22 mouse cellular contexts compared by ENCODE assay signal in genomic region chr13:25199916-25200315, GRCm38 (mm10).
DNase-seq lines count a peak whose midpoint lies in the region; ATAC-seq and TF ChIP-seq lines count a peak whose summit lies in the region.
"Had no signal": no experiment of that assay in that cellular context is flagged by ENCODE, and none has a peak within 500 bp of the region (broad histone marks: within the 10 kb centered on the region; RNA-seq: fewer than 3 reads in every experiment).

No protein-coding gene starts in this region.

- whole genome bisulfite sequencing in intestine, embryonic 16.5 days = 31% methylated on average over 3 of the region's 3 CpGs
- WGBS in lung, adult 2 months = 22% methylated on average over 3 of the region's 3 CpGs
- WGBS in neural tube, embryonic 15.5 days = 63% methylated on average over 3 of the region's 3 CpGs

- H3K9me3 ChIP-seq in intestine, embryonic 16.5 days (ENCODE audit: control insufficient read depth, low read length) = no peaks in the 10 kb centered on the region
- no peaks in the 10 kb centered on the region for H3K9me3 ChIP-seq in neural tube, embryonic 15.5 days (replicated peaks)
- H3K9me3 ChIP-seq: embryonic facial prominence, embryonic 13.5 days; embryonic facial prominence, embryonic 15.5 days; forebrain, embryonic 10.5 days; forebrain, embryonic 12.5 days had no signal

- no peak overlapping the region for H3K4me2 ChIP-seq in intestine, embryonic 16.5 days (ENCODE audit: low read depth, low read length)
- no peak overlapping the region for H3K4me2 ChIP-seq in neural tube, embryonic 15.5 days
- H3K4me2 ChIP-seq: embryonic facial prominence, embryonic 13.5 days; embryonic facial prominence, embryonic 15.5 days; forebrain, embryonic 12.5 days had no signal

- no peak for TF ChIP-seq POLR2A in lung, adult 2 months (IDR thresholded peaks at IDR 0.05; ENCODE audit: borderline replicate concordance, extremely low read depth, low read depth, low read length)

- no peak for TF ChIP-seq CTCF in lung, adult 2 months (IDR thresholded peaks at IDR 0.05; ENCODE audit: insufficient read depth, low read length)

- no peak overlapping the region for H3K9ac ChIP-seq in intestine, embryonic 16.5 days (ENCODE audit: low read depth, low read length)
- no peak overlapping the region for H3K9ac ChIP-seq in neural tube, embryonic 15.5 days (replicated peaks)
- H3K9ac ChIP-seq: embryonic facial prominence, embryonic 13.5 days; embryonic facial prominence, embryonic 15.5 days; forebrain, embryonic 12.5 days had no signal

- ATAC-seq in intestine, embryonic 16.5 days = peak; percentile 90
- no peak for ATAC-seq in neural tube, embryonic 15.5 days (ENCODE audit: low FRiP score)
- ATAC-seq: forebrain, embryonic 14.5 days; forebrain, embryonic 16.5 days had no signal

- H3K27ac ChIP-seq in intestine, embryonic 16.5 days (ENCODE audit: low read length) = no peak overlapping the region
- no peak overlapping the region for H3K27ac ChIP-seq in neural tube, embryonic 15.5 days (replicated peaks)
- H3K27ac ChIP-seq: embryonic facial prominence, embryonic 13.5 days; embryonic facial prominence, embryonic 15.5 days; forebrain, embryonic 10.5 days; forebrain, embryonic 12.5 days had no signal

- no peaks in the 10 kb centered on the region for H3K27me3 ChIP-seq in intestine, embryonic 16.5 days (replicated peaks; ENCODE audit: control insufficient read depth, insufficient read depth, low read length)
- no peaks in the 10 kb centered on the region for H3K27me3 ChIP-seq in neural tube, embryonic 15.5 days (replicated peaks)
- H3K27me3 ChIP-seq: embryonic facial prominence, embryonic 13.5 days; embryonic facial prominence, embryonic 15.5 days; forebrain, embryonic 12.5 days had no signal

- no peaks in the 10 kb centered on the region for H3K36me3 ChIP-seq in intestine, embryonic 16.5 days (ENCODE audit: control insufficient read depth, insufficient read depth, low read length)
- no peaks in the 10 kb centered on the region for H3K36me3 ChIP-seq in neural tube, embryonic 15.5 days
- H3K36me3 ChIP-seq: embryonic facial prominence, embryonic 13.5 days; embryonic facial prominence, embryonic 15.5 days; forebrain, embryonic 10.5 days; forebrain, embryonic 12.5 days had no signal

- H3K4me1 ChIP-seq in intestine, embryonic 16.5 days (ENCODE audit: control insufficient read depth, insufficient read depth, low read length) = no peaks in the 10 kb centered on the region
- no peaks in the 10 kb centered on the region for H3K4me1 ChIP-seq in lung, adult 2 months (ENCODE audit: control insufficient read depth, insufficient read depth, low read length)
- H3K4me1 ChIP-seq in neural tube, embryonic 15.5 days = no peaks in the 10 kb centered on the region
- H3K4me1 ChIP-seq: embryonic facial prominence, embryonic 13.5 days; embryonic facial prominence, embryonic 15.5 days; forebrain, embryonic 10.5 days; forebrain, embryonic 12.5 days had no signal

- DNase-seq in retina, embryonic 14.5 days (ENCODE audit: low spot score) = peak; percentile 9
- DNase-seq in retina, postnatal 1 day = no peak
- no peak for DNase-seq in lung, adult 2 months
- DNase-seq: adrenal gland, adult 2 months; adrenal gland, postnatal 10 days; adrenal gland, postnatal 25 days; cerebellum, adult 11 months; cerebellum, adult 18-20 months; cerebellum, adult 8-10 months; cerebellum, adult 9-11 months; cerebellum, postnatal 14 days; cerebellum, postnatal 36 days; embryo, embryonic 11 days had no signal

- H3K4me3 ChIP-seq in intestine, embryonic 16.5 days (ENCODE audit: low read length) = no peak overlapping the region
- H3K4me3 ChIP-seq in lung, adult 2 months (replicated peaks; ENCODE audit: extremely low read depth, low read depth, low read length) = no peak overlapping the region
- no peak overlapping the region for H3K4me3 ChIP-seq in neural tube, embryonic 15.5 days (replicated peaks)
- H3K4me3 ChIP-seq: embryonic facial prominence, embryonic 13.5 days; embryonic facial prominence, embryonic 15.5 days; erythroblast, embryonic 14.5 days; forebrain, embryonic 10.5 days; forebrain, embryonic 12.5 days had no signal
